ENCODE assay signal across 22 mouse cellular contexts in genomic region chr4:155470263-155470953, GRCm38 (mm10). TPM values are rescaled to one million over a fixed set of nuclear protein-coding genes. Genes with fewer than 3 reads are reported as not detected.
DNase-seq lines count a peak whose midpoint lies in the region; ATAC-seq and TF ChIP-seq lines count a peak whose summit lies in the region.
"Had no signal": no experiment of that assay in that cellular context is flagged by ENCODE, and none has a peak within 500 bp of the region (broad histone marks: within the 10 kb centered on the region; RNA-seq: fewer than 3 reads in every experiment).

No protein-coding gene starts in this region.

- TF ChIP-seq CTCF in E14TG2a.4 (conservative IDR thresholded peaks at IDR 0.05; ENCODE audit: low read length), result no peak

- no peak overlapping the region for H3K4me3 ChIP-seq in limb, embryonic 11.5 days (ENCODE audit: low read depth, low read length)
- no peak overlapping the region for H3K4me3 ChIP-seq in limb, embryonic 10.5 days
- H3K4me3 ChIP-seq in E14TG2a.4 (replicated peaks; ENCODE audit: low read length), result peak overlapping the region; percentile 74
- H3K4me3 ChIP-seq: embryonic facial prominence, embryonic 13.5 days; erythroblast, embryonic 14.5 days; forebrain, embryonic 12.5 days; forebrain, embryonic 15.5 days; heart, embryonic 12.5 days; heart, embryonic 15.5 days had no signal

- no peak for ATAC-seq in cerebellum, adult (ENCODE audit: insufficient number of reproducible peaks, low FRiP score, low TSS enrichment)
- ATAC-seq in limb, embryonic 11.5 days (ENCODE audit: insufficient number of reproducible peaks, low FRiP score, low TSS enrichment, low read depth), result no peak
- ATAC-seq: forebrain, embryonic 15.5 days; inflammation-experienced regulatory T-cells, adult 6 months; intestine, embryonic 16.5 days; Patski had no signal

- no peaks in the 10 kb centered on the region for H3K9me3 ChIP-seq in limb, embryonic 11.5 days (ENCODE audit: control insufficient read depth, low read length)
- H3K9me3 ChIP-seq in limb, embryonic 10.5 days (replicated peaks), result no peaks in the 10 kb centered on the region
- no peaks in the 10 kb centered on the region for H3K9me3 ChIP-seq in E14TG2a.4 (ENCODE audit: low read length)
- H3K9me3 ChIP-seq: embryonic facial prominence, embryonic 10.5 days; embryonic facial prominence, embryonic 13.5 days; forebrain, embryonic 12.5 days; forebrain, embryonic 15.5 days; G1E; heart, embryonic 12.5 days; heart, embryonic 15.5 days had no signal

- no peak overlapping the region for H3K27ac ChIP-seq in limb, embryonic 11.5 days (replicated peaks; ENCODE audit: low read depth, low read length)
- no peak overlapping the region for H3K27ac ChIP-seq in limb, embryonic 10.5 days
- H3K27ac ChIP-seq: embryonic facial prominence, embryonic 10.5 days; embryonic facial prominence, embryonic 13.5 days; forebrain, embryonic 12.5 days; forebrain, embryonic 15.5 days; heart, embryonic 15.5 days; hindbrain, embryonic 14.5 days; hindbrain, postnatal 0 days had no signal

- H3K27me3 ChIP-seq in limb, embryonic 11.5 days (ENCODE audit: control insufficient read depth, insufficient read depth, low read length), result peaks cover 8% of the 10 kb centered on the region
- H3K27me3 ChIP-seq in limb, embryonic 10.5 days (ENCODE audit: low read depth, poor library complexity, severe bottlenecking), result peaks cover 51% of the 10 kb centered on the region
- H3K27me3 ChIP-seq in E14TG2a.4 (ENCODE audit: insufficient read depth, low read length), result peaks cover 61% of the 10 kb centered on the region
- H3K27me3 ChIP-seq: forebrain, embryonic 15.5 days; Patski had no signal

- H3K4me1 ChIP-seq in limb, embryonic 11.5 days (ENCODE audit: control insufficient read depth, insufficient read depth, low read length), result no peaks in the 10 kb centered on the region
- H3K4me1 ChIP-seq in limb, embryonic 10.5 days, result peaks cover 10% of the 10 kb centered on the region
- H3K4me1 ChIP-seq in E14TG2a.4 (replicated peaks; ENCODE audit: low read depth, low read length), result peaks cover 47% of the 10 kb centered on the region

- H3K4me2 ChIP-seq in limb, embryonic 11.5 days (ENCODE audit: low read depth, severe bottlenecking), result no peak overlapping the region
- H3K4me2 ChIP-seq: embryonic facial prominence, embryonic 13.5 days; forebrain, embryonic 12.5 days; forebrain, embryonic 15.5 days; heart, embryonic 15.5 days; hindbrain, embryonic 14.5 days had no signal

- WGBS in limb, embryonic 11.5 days, result 76% methylated on average over 16 of the region's 16 CpGs
- WGBS in limb, embryonic 10.5 days, result 78% methylated on average over 16 of the region's 16 CpGs

- H3K36me3 ChIP-seq in limb, embryonic 11.5 days (ENCODE audit: control insufficient read depth, insufficient read depth, low read length), result no peaks in the 10 kb centered on the region
- no peaks in the 10 kb centered on the region for H3K36me3 ChIP-seq in limb, embryonic 10.5 days
- H3K36me3 ChIP-seq in E14TG2a.4 (ENCODE audit: insufficient read depth, low read length), result no peaks in the 10 kb centered on the region
- H3K36me3 ChIP-seq: embryonic facial prominence, embryonic 10.5 days; embryonic facial prominence, embryonic 13.5 days; forebrain, embryonic 12.5 days; forebrain, embryonic 15.5 days; G1E; heart, embryonic 12.5 days; heart, embryonic 15.5 days had no signal

- H3K9ac ChIP-seq in limb, embryonic 11.5 days (ENCODE audit: low read length), result peak overlapping the region; percentile 12; the same call in 1 of the 2 replicates
- H3K9ac ChIP-seq: embryonic facial prominence, embryonic 13.5 days; forebrain, embryonic 12.5 days; forebrain, embryonic 15.5 days; heart, embryonic 12.5 days; heart, embryonic 15.5 days; hindbrain, embryonic 14.5 days had no signal

- DNase-seq in cerebellum, adult 9-11 months, result peak; percentile 26
- no peak for DNase-seq in limb, embryonic 11.5 days (ENCODE audit: low spot score)
- DNase-seq in limb, embryonic 10.5 days (ENCODE audit: low spot score), result no peak
- DNase-seq in embryo, embryonic 11 days, result no peak
- DNase-seq: cerebellum, adult 11-12 months; cerebellum, adult 8-10 months; heart, postnatal 4 days had no signal

RNA-seq across cellular contexts. Expression of gene Tmem52, which starts 1.5 kb away (rescaled TPM):
- polyA plus RNA-seq in limb, embryonic 11.5 days (2014; fragmentation: Nextera tagmentation; extraction: Ambion mirVana), result not detected in 2 replicates
- polyA plus RNA-seq in limb, embryonic 10.5 days (2016; fragmentation: Nextera tagmentation; extraction: Ambion mirVana), result not detected in 2 replicates
- polyA plus RNA-seq: embryonic facial prominence, embryonic 10.5 days; erythroblast, embryonic 14.5 days; forebrain, embryonic 12.5 days; G1E; heart, embryonic 12.5 days; heart, embryonic 15.5 days; inflammation-experienced regulatory T-cells, adult 6 months had no signal

RNA-seq across cellular contexts. Expression of gene Gnb1, which starts 20.8 kb away (rescaled TPM):
- 625 and 626 TPM in 2 replicates for polyA plus RNA-seq in limb, embryonic 11.5 days (2014; fragmentation: Nextera tagmentation; extraction: Ambion mirVana)
- 583 and 605 TPM in 2 replicates for polyA plus RNA-seq in limb, embryonic 10.5 days (2016; fragmentation: Nextera tagmentation; extraction: Ambion mirVana)
